Mouse (Mus musculus) left cerebral cortex, postnatal 36 days (tissue): ENCODE measurements around the gene Elf3. TPM values are rescaled to one million over a fixed set of nuclear protein-coding genes. Genes with fewer than 3 reads are reported as not detected.
A peak's percentile ranks its signal among the peaks of the same experiment; 100 is the strongest.
"Not testable (repeated sequence)": the region's sequence is repeated elsewhere in the genome, so short reads cannot be mapped to it uniquely, and the experiment has no call there.

Source experiments
- DNase-seq, 2 experiments: peaks; one replicate each; pipeline ENCODE4 v3.0.0; 2021 to 2022; ENCODE audit warnings: low spot score in 2 of 2, mixed read lengths in 1 of 2
- intact Hi-C: fragments of 180-260 bp; cut with DNase I; formaldehyde crosslinking; loops from one replicate; pipeline ENCODE4 v1.15.1; 2025
- total RNA-seq, 2 experiments: library from RNA; stranded (reverse); gene quantifications; 2 replicates each; pipeline ENCODE4 v1.2.3; 2021

Elf3 gene
- total RNA-seq, 2 experiments from 2014 or later, result not detected

DNA sequence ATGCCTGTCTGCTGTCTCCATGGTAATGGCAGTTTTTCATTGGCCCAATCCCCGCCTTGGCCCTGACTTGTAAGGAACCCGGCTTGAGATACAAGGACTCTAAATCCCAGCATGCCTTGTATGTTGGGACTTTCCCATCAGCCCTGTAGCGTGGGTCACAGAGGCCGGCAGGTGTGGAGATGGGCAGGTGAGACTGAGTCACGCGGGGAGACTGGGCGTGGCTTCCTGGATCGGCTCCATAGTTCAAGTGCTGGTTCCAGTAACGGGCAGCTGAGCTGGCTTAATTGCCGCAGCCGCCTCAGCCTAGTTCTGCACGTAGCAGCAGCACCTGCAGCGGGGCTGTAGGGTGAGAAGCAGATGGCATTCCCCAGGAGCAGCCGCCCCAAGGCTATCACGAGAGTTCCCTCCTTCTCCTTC, 9.9 kb downstream of the Elf3 start:
- DNase-seq, result peak; percentile 57 to 58
- intact Hi-C loops, result no loop called here

DNA sequence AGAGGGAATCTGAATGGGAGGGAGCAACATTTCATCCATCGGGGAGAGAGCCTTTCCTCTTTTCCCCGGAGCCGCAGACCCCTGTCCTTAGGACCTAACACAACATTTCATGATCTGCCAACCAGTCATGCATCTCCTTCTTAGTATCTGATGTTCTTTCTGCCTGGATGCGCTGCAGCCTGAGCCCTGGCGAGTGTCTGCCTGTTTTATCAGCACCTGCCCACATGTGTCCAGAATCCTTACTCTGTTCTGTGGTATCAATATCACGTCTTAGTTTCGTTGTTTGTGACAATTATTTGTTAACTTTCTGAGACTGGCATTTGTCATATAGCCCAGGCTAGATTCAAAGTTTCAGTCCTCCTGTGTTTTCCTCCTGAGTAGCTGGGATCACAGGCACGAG, 14.4 kb downstream of the Elf3 start:
- intact Hi-C loops, result no loop called here
- DNase-seq, result no peak

DNA sequence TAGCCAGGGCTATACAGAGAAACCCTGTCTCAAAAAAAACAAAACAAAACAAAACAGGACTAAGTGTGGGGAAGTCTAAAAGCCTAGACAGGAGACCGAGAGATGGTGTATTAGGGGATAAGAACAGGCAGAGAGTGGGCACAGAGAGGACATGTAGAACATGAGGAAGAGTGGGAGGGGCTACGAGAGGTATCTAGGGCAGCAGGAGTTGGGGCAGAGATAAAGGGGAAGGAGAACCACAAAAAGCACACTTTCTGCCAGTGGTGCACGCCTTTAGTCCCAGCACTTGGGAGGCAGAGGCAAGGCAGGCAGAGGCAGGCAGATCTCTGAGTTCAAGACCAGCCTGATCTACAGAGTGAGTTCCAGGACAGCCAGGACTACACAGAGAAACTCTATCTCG, 18.2 kb downstream of the Elf3 start:
- intact Hi-C loops, DNase-seq: not testable (repeated sequence)

GRCm38 (mm10) chr1:135237131-135237851, 21.1 kb downstream of the Elf3 start:
- intact Hi-C loops, result no loop called here
- no peak for DNase-seq

DNA sequence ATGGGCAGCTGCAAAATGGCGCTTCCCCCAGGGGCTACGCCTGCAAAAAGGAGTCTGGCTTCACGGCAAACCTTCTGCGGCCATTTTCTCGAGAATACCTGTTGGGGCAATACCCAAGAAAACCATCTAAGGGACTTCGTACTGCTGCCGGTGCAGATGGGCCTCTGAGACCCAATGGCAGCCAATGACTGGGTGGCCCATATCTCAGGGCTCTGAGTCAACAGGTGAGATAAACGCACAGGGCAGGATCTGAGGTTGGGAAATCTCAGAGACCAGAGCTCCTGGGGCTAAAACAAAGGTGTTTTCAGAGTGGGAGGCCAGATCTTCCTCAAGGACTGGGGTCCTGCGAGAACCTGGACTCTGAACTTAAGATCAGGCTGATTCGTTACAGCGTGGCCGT, 23.6 kb downstream of the Elf3 start:
- intact Hi-C loops, result no loop called here
- DNase-seq, result no peak

DNA sequence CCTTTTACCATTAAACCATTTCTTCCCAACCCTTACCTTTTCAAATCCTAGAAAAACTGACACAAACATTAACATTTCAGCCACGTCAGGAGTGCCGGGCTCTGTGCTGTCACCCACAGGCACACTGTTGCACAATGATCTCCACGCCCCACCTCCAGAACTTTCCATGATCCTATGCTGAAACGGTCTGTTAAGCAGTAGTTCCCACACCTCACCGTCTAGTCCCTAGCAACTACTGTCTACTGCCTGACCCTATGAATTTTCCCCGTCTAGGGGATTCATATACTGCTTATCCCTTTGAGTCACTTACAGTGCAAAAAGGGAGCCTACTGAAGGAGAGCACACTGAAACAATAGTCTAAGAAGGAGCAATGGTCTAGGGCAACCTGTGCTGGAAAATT, 24.4 kb downstream of the Elf3 start:
- intact Hi-C loops, result no loop called here
- no peak for DNase-seq

DNA sequence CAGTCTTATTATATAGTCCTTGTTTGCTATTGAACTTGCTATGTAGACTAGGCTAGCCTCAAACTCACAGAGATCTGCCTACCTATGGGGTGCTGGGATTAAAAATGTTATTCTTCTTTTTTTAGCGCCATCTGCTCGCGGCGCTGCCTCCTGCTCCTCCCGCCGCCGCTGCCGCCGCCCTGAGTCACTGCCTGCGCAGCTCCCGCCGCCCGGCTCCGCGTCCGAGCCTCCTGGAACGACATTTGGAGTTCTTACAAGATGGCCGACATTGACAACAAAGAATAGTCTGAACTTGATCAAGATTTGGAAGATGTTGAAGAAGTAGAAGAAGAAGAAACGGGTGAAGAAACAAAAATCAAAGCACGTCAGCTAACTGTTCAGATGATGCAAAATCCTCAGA, 26.5 kb downstream of the Elf3 start:
- intact Hi-C loops, DNase-seq: not testable (repeated sequence)

- no peak for DNase-seq
- intact Hi-C loops, result no loop called here
Measured at GRCm38 (mm10) chr1:135227339-135227950, 30.9 kb downstream of the Elf3 start.

GRCm38 (mm10) chr1:135224981-135225604, 33.3 kb downstream of the Elf3 start:
- intact Hi-C loops, result no loop called here
- DNase-seq, result no peak

DNA sequence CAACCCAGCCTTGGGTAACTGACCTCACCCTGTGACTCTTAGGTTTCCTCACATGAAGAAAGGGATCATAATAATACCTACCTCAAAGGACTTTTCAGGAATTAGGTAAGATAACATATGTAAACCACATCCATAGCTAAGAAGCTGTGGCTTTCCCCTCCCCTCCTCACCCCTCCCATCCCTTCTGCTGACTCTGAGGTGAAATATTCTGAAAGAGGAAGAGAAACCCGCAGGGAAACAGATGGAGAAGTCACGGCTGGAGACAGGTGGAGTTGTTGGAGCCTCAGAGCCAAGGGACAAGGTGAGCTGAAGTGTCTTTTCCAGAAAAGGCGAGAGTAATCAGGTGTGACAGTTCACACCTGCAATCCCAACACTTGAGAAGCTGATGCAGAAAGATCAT, 34.2 kb downstream of the Elf3 start:
- no peak for DNase-seq
- intact Hi-C loops, result no loop called here

- intact Hi-C loops, result no loop called here
- no peak for DNase-seq
Measured at GRCm38 (mm10) chr1:135217607-135218233, 40.6 kb downstream of the Elf3 start.

DNA sequence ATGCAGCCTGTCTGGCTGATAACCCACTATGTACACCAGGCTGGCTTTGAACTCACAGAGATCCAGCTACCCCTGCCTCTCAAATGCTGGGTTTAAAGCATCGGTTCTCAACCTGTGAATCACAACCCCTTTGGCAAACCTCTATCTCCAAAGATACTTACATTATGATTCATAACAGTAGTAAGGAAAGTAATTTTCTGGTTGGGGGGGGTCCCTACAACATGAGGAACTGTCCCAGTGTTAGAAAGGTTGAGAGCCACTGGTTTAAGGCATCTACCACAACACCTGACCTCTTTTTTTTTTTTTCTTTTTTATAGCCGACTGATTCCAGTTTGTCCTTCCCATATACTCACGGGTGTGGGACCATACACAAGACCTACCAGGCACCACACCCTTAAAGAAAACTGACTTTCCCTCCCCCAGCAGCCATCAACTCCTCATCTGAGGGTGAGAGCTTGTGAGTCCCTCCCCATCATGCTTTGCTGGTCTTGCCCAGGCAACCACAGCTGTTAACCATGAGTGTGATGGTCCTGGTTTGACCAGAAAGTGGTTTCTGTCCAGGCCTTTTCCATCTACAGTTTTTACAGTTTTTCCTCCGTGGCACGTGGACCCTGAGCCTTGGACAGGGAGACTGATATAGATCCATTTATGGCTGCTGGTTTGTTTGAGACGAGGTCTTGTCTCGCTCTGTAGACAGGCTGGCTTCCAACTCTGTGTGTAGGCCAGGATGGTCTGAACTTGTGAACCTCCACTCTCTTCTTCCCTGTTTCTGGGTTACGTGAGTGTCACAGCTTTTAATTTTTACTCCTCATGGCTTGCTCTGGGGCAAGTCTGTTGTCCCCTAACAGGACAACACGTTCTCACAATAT, 44.4 kb downstream of the Elf3 start:
- intact Hi-C loops, result no loop called here
- DNase-seq, result no peak

- intact Hi-C loops, result no loop called here
- DNase-seq, result no peak
Measured at GRCm38 (mm10) chr1:135210421-135210820, 47.9 kb downstream of the Elf3 start.

DNA sequence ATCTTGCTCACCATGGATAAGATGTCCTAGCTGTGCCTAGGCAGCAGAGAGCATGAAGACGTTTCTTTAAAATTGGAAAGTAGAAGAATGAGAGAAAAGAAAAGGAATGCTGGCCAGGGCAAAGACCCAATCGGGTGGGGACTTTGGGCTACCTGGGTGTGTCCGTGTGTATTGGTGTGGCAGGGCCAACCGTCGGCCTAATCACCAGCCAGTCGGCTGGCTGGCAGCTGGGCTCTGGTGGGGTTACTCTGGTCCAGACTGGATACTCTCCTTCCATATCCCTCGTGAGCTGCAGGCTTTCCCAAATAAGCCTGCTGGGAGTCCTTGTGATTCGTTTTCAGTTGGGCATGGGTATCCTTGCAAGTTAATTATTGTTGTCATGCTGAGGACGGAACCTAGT, 49.7 kb downstream of the Elf3 start:
- intact Hi-C loops, result no loop called here
- DNase-seq, result no peak

DNA sequence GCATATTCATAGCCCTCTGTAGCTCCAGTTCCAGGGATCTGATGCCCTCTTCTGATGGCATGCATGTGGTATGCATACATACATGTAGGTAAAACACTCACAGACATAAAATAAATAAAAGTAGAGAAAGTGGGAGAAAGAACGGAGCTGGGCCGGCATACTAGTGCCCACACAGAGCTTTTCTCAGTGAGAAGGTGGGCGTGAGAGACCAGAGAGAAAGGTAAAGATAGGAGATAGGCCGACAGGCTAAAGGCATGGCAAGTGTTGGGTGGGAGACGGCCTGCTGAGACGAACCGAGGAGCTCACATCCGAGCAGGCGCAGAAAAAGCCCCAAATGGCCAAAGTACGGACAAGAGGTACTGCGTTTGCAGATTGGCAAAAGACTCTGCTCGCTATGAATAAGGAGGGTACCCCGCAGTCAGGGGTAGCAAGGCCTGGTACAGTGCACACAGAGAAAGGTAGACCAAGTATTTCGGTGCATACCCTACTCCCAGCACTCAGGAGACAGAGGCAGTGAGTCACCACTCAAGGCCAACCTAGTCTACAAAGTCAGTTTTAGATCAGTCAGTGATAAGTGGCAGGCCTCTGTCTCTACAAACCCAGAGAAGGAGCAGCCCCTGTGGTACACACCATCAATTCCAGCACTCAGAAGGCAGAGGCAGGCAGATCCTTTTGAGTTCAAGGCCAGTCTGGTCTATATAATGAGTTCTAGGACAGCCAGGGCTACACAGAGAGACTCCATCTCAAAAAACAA, 51.6 kb downstream of the Elf3 start:
- intact Hi-C loops, result no loop called here
- DNase-seq, result no peak

DNA sequence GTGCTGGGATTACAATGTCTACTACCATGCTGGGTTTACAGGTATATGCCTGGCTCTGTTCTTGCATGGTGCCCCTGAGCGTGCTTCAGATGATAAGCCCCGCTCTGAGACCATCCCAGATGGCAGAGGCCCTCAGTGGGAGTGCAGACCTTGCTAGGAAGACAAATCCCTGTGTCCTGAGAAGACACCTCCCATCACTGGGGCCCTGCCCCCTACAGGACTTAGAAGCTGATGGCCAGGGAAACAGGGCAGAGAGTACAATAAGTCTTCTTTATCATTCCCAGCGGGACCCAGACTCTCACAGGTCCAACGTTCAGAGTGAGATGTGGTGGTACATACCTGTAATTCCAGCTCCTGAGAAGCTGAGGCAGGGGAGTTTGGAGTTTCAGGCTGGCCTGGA, 53.1 kb downstream of the Elf3 start:
- no peak for DNase-seq
- intact Hi-C loops, result no loop called here

- intact Hi-C loops, result no loop called here
- no peak for DNase-seq
Measured at GRCm38 (mm10) chr1:135204196-135205126, 53.9 kb downstream of the Elf3 start.
